Mouse (Mus musculus) left cerebral cortex, adult 18-20 months (tissue): ENCODE measurements at regions not wholly inside any gene's neighbourhood (a gene's known extent, or its start where the extent isn't known, plus 50 kb on each side); places are given as distances from the start of the nearest gene placed in this dataset.

Experiments used
- DNase-seq, 2 experiments: peaks; one replicate each; pipeline ENCODE4 v3.0.0; 2021 to 2022; ENCODE audit warnings: low spot score in 2 of 2, mixed read lengths in 1 of 2

DNA sequence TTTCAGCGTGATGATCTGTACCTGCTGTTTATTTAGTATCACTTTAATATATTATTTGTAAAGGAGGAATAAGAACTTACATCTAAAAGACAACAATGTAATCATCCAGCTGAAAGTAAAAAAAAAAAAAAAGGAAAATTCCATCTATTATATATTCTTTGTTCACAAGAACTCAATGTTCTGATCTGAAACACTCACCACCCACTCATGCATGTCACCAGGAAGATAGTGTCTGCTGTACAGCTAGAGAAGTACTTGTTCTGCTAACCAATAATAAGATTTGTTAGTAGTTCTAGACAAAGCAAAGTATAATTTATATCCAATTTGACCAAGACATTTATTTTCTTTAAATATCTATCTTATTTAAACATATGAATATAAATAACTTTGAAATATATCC lies 189.3 kb upstream of the Slitrk5 start:
- DNase-seq = peak in 1 of 2 experiments; percentile 4

DNA sequence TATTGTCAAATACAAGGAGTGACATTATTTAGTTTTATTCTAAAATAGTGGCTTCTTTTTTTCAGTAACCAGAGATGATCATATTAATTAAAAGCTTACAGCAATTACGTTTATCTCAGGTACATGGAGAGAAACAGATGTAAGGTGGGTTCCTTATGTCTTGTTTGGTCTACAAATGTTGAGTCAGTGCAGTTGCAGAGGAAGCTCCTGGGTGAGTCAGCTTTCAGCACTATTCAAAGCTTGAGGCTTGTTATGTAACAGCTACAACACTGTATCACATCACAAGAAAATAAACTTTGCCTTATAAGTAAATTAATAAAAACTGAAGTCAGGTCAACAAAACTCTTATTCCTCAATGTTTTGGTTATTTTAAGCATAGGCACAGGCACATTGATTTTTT lies 188.0 kb upstream of the Slitrk5 start:
- no peak for DNase-seq
